Mouse (Mus musculus) testis, adult 2 months (tissue): Measurements from ENCODE around the gene Ccdc185.

Source experiments
- CTCF ChIP-seq: fragments of 200-500 bp; IDR thresholded peaks from 2 replicates; pipeline ENCODE4 v1.5.1; 2012; ENCODE audit warnings: low read depth, mild to moderate bottlenecking, inconsistent platforms, low read length, moderate library complexity; ENCODE audit not compliant: control insufficient read depth, insufficient read depth, insufficient replicate concordance
- POLR2A ChIP-seq: fragments of 200-500 bp; IDR thresholded peaks from 2 replicates; pipeline ENCODE4 v1.6.1; 2012; ENCODE audit warnings: low read depth, mild to moderate bottlenecking, inconsistent platforms, low read length, moderate library complexity; ENCODE audit not compliant: control insufficient read depth

DNA sequence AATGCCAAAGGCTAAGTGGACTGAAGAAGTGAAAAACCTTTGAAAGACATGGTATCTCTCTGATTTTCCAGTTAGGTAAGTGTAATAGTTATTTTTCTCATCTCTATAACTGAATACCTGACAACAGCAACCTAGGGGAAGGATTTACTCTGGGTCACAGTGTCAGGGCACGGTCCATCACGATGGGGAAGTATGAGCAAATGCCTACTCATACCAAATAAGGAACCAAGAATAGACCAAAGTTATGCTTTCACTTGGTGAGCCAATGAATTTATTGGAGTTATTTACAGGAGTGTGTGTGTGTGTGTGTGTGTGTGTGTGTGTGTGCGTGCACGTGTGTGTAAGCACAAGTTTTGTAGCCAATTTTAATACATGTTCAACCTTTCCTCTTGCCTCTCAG, 41.5 kb downstream of the Ccdc185 start:
- TF ChIP-seq CTCF: no peak
- TF ChIP-seq POLR2A: no peak
